Mouse (Mus musculus): ENCODE data around the gene Ace. TPM values are rescaled to one million over a fixed set of nuclear protein-coding genes. Genes with fewer than 3 reads are reported as not detected.

Ace gene
- polyA plus RNA-seq, 1 experiment from 2014 or later: 1.3 TPM

- H3K36me3 ChIP-seq: 0 out of 2 replicates have a peak, but pooled peaks cover 3% of the 10 kb centered on the region
- peak overlapping the region; percentile 86 for H3K27ac ChIP-seq
- DNase-seq (ENCODE audit: low spot score): no peak
- no peaks in the 10 kb centered on the region for H3K9me3 ChIP-seq
- WGBS: 88% methylated on average over 8 of the region's 8 CpGs
- peaks cover 4% of the 10 kb centered on the region; the same call in 1 of the 2 replicates for H3K27me3 ChIP-seq (ENCODE audit: insufficient read depth, poor library complexity, severe bottlenecking)
- peaks cover 44% of the 10 kb centered on the region for H3K4me1 ChIP-seq (replicated peaks)
- H3K4me3 ChIP-seq: no peak overlapping the region
Observed at GRCm38 (mm10) chr11:105935496-105935895, 32.2 kb upstream of the Ace start.

- Histone ChIP-seq H3K27me3 (ENCODE audit: insufficient read depth, poor library complexity, severe bottlenecking) (peaks cover 8% of the 10 kb centered on the region), H3K36me3 (0 out of 2 replicates have a peak, but pooled peaks cover 3% of the 10 kb centered on the region), H3K9me3 (no peaks in the 10 kb centered on the region), H3K4me1 (replicated peaks) (peaks cover 50% of the 10 kb centered on the region), H3K27ac (peak overlapping the region; percentile 86; the same call in 1 of the 2 replicates), H3K4me3 (no peak overlapping the region)
- 95% methylated on average over 6 of the region's 6 CpGs for WGBS
- no peak for DNase-seq (ENCODE audit: low spot score)
Observed at GRCm38 (mm10) chr11:105936200-105936599, 31.5 kb upstream of the Ace start.

- Histone ChIP-seq H3K4me1 (replicated peaks) (peaks cover 58% of the 10 kb centered on the region), H3K36me3 (0 out of 2 replicates have a peak, but pooled peaks cover 3% of the 10 kb centered on the region), H3K4me3 (no peak overlapping the region), H3K9me3 (no peaks in the 10 kb centered on the region), H3K27me3 (ENCODE audit: insufficient read depth, poor library complexity, severe bottlenecking) (peaks cover 16% of the 10 kb centered on the region), H3K27ac (no peak overlapping the region)
- DNase-seq (ENCODE audit: low spot score): no peak
- WGBS: 92% methylated on average over 3 of the region's 3 CpGs
Observed at GRCm38 (mm10) chr11:105936974-105937373, 30.8 kb upstream of the Ace start.

GRCm38 (mm10) chr11:105938771-105939170 lies 29.0 kb upstream of the Ace start:
- Histone ChIP-seq H3K4me3 (no peak overlapping the region), H3K27ac (peak overlapping the region; percentile 56; the same call in 1 of the 2 replicates), H3K36me3 (0 out of 2 replicates have a peak, but pooled peaks cover 3% of the 10 kb centered on the region), H3K4me1 (replicated peaks) (peaks cover 68% of the 10 kb centered on the region), H3K27me3 (ENCODE audit: insufficient read depth, poor library complexity, severe bottlenecking) (peaks cover 33% of the 10 kb centered on the region), H3K9me3 (no peaks in the 10 kb centered on the region)
- no peak for DNase-seq (ENCODE audit: low spot score)
- WGBS: 46% methylated on average over 9 of the region's 9 CpGs

GRCm38 (mm10) chr11:105941973-105942372 lies 25.8 kb upstream of the Ace start:
- no peaks in the 10 kb centered on the region for H3K9me3 ChIP-seq
- peaks cover 61% of the 10 kb centered on the region for H3K4me1 ChIP-seq (replicated peaks)
- H3K4me3 ChIP-seq: no peak overlapping the region
- 71% methylated on average over 8 of the region's 8 CpGs for WGBS
- H3K27ac ChIP-seq: no peak overlapping the region
- H3K27me3 ChIP-seq (ENCODE audit: insufficient read depth, poor library complexity, severe bottlenecking): peaks cover 49% of the 10 kb centered on the region
- DNase-seq (ENCODE audit: low spot score): no peak
- no peaks in the 10 kb centered on the region for H3K36me3 ChIP-seq

GRCm38 (mm10) chr11:105943133-105944102 lies 24.3 kb upstream of the Ace start:
- Histone ChIP-seq H3K9me3 (no peaks in the 10 kb centered on the region), H3K4me1 (replicated peaks) (peaks cover 65% of the 10 kb centered on the region), H3K36me3 (no peaks in the 10 kb centered on the region), H3K4me3 (peak overlapping the region; percentile 67), H3K27ac (peak overlapping the region; percentile 85), H3K27me3 (ENCODE audit: insufficient read depth, poor library complexity, severe bottlenecking) (peaks cover 46% of the 10 kb centered on the region)
- WGBS: 6% methylated on average over 47 of the region's 47 CpGs
- peak; percentile 51 for DNase-seq (ENCODE audit: low spot score)

- under 1% methylated on average over 59 of the region's 59 CpGs for WGBS
- Histone ChIP-seq H3K4me1 (replicated peaks) (peaks cover 60% of the 10 kb centered on the region), H3K9me3 (no peaks in the 10 kb centered on the region), H3K27me3 (ENCODE audit: insufficient read depth, poor library complexity, severe bottlenecking) (peaks cover 45% of the 10 kb centered on the region), H3K27ac (peak overlapping the region; percentile 85), H3K4me3 (peak overlapping the region; percentile 67), H3K36me3 (no peaks in the 10 kb centered on the region)
- peak; percentile 73 for DNase-seq (ENCODE audit: low spot score)
Observed at GRCm38 (mm10) chr11:105944126-105944621, 23.6 kb upstream of the Ace start.

GRCm38 (mm10) chr11:105944770-105945672 lies 22.7 kb upstream of the Ace start:
- DNase-seq (ENCODE audit: low spot score): no peak
- H3K27me3 ChIP-seq (ENCODE audit: insufficient read depth, poor library complexity, severe bottlenecking): peaks cover 45% of the 10 kb centered on the region
- 79% methylated on average over 16 of the region's 16 CpGs for WGBS
- H3K4me3 ChIP-seq: peak overlapping the region; percentile 67
- 0 out of 2 replicates have a peak overlapping the region, but pooled peaks have one; percentile 85 for H3K27ac ChIP-seq
- no peaks in the 10 kb centered on the region for H3K9me3 ChIP-seq
- no peaks in the 10 kb centered on the region for H3K36me3 ChIP-seq
- peaks cover 59% of the 10 kb centered on the region for H3K4me1 ChIP-seq (replicated peaks)

GRCm38 (mm10) chr11:105946694-105947154 lies 21.0 kb upstream of the Ace start:
- Histone ChIP-seq H3K4me3 (no peak overlapping the region), H3K27ac (no peak overlapping the region), H3K27me3 (ENCODE audit: insufficient read depth, poor library complexity, severe bottlenecking) (peaks cover 35% of the 10 kb centered on the region), H3K36me3 (no peaks in the 10 kb centered on the region), H3K9me3 (no peaks in the 10 kb centered on the region), H3K4me1 (replicated peaks) (peaks cover 54% of the 10 kb centered on the region)
- WGBS: 51% methylated on average over 11 of the region's 11 CpGs
- no peak for DNase-seq (ENCODE audit: low spot score)

- WGBS: 80% methylated on average over 2 of the region's 2 CpGs
Observed at GRCm38 (mm10) chr11:105948255-105948654, 19.5 kb upstream of the Ace start.

GRCm38 (mm10) chr11:105950519-105950918 lies 17.2 kb upstream of the Ace start:
- no peaks in the 10 kb centered on the region for H3K9me3 ChIP-seq
- H3K36me3 ChIP-seq: no peaks in the 10 kb centered on the region
- no peak for DNase-seq (ENCODE audit: low spot score)
- no peak overlapping the region for H3K27ac ChIP-seq
- H3K27me3 ChIP-seq (ENCODE audit: insufficient read depth, poor library complexity, severe bottlenecking): peaks cover 2% of the 10 kb centered on the region; the same call in 1 of the 2 replicates
- no peak overlapping the region for H3K4me3 ChIP-seq
- WGBS: 70% methylated on average over 4 of the region's 4 CpGs
- H3K4me1 ChIP-seq (replicated peaks): peaks cover 38% of the 10 kb centered on the region

More at GRCm38 (mm10) chr11:105948255-105948654, 19.5 kb upstream of the Ace start:
- Histone ChIP-seq H3K9me3 (no peaks in the 10 kb centered on the region), H3K27me3 (ENCODE audit: insufficient read depth, poor library complexity, severe bottlenecking) (peaks cover 20% of the 10 kb centered on the region), H3K27ac (no peak overlapping the region), H3K4me3 (no peak overlapping the region), H3K4me1 (replicated peaks) (peaks cover 53% of the 10 kb centered on the region), H3K36me3 (no peaks in the 10 kb centered on the region)
- DNase-seq (ENCODE audit: low spot score): no peak

GRCm38 (mm10) chr11:105951601-105952044 lies 16.1 kb upstream of the Ace start:
- 43% methylated on average over 3 of the region's 3 CpGs for WGBS
- DNase-seq (ENCODE audit: low spot score): peak; percentile 42
- 0 out of 2 replicates have a peak overlapping the region, but pooled peaks have one; percentile 40 for H3K27ac ChIP-seq

More at GRCm38 (mm10) chr11:105951601-105952044, 16.1 kb upstream of the Ace start:
- Histone ChIP-seq H3K36me3 (no peaks in the 10 kb centered on the region), H3K9me3 (no peaks in the 10 kb centered on the region), H3K4me3 (no peak overlapping the region), H3K4me1 (replicated peaks) (peaks cover 40% of the 10 kb centered on the region), H3K27me3 (ENCODE audit: insufficient read depth, poor library complexity, severe bottlenecking) (no peaks in the 10 kb centered on the region)
